Mouse (Mus musculus): ENCODE measurements at regions not wholly inside any gene's neighbourhood (a gene's known extent, or its start where the extent isn't known, plus 50 kb on each side); places are given as distances from the start of the nearest gene placed in this dataset.
"Not testable (repeated sequence)": the region's sequence is repeated elsewhere in the genome, so short reads cannot be mapped to it uniquely, and the experiment has no call there.

GRCm38 (mm10) chr2:53276435-53276834, 84.9 kb downstream of the Arl6ip6 start:
- no peak for DNase-seq (ENCODE audit: low spot score in 2 of 2)

- DNase-seq (ENCODE audit: low spot score in 2 of 2) = no peak
Measured at GRCm38 (mm10) chr2:53301712-53302423, 110.3 kb downstream of the Arl6ip6 start.

- peak; percentile 5 to 26 for DNase-seq (ENCODE audit: low spot score in 2 of 2)
Measured at GRCm38 (mm10) chr2:53330680-53331079, 139.2 kb downstream of the Arl6ip6 start.

- no peak for DNase-seq (ENCODE audit: low spot score in 2 of 2)
Measured at GRCm38 (mm10) chr2:53359026-53359425, 167.5 kb downstream of the Arl6ip6 start.

- DNase-seq (ENCODE audit: low spot score in 2 of 2) = peak; percentile 42 to 54
Measured at GRCm38 (mm10) chr2:53382348-53382747, 190.8 kb downstream of the Arl6ip6 start.

GRCm38 (mm10) chr2:53384545-53385176, 193.1 kb downstream of the Arl6ip6 start:
- no peak for DNase-seq (ENCODE audit: low spot score in 2 of 2)

GRCm38 (mm10) chr2:53388652-53389051, 197.1 kb downstream of the Arl6ip6 start:
- DNase-seq (ENCODE audit: low spot score in 2 of 2) = no peak

GRCm38 (mm10) chr2:53414471-53414870, 222.9 kb downstream of the Arl6ip6 start:
- DNase-seq (ENCODE audit: low spot score in 2 of 2) = no peak

GRCm38 (mm10) chr2:53437046-53437815, 245.7 kb downstream of the Arl6ip6 start:
- DNase-seq (ENCODE audit: low spot score in 2 of 2) = peak; percentile 71 to 74

GRCm38 (mm10) chr2:53440301-53440700, 248.8 kb downstream of the Arl6ip6 start:
- DNase-seq (ENCODE audit: low spot score in 2 of 2) = not testable (repeated sequence)

GRCm38 (mm10) chr2:53460265-53460664, 268.7 kb downstream of the Arl6ip6 start:
- DNase-seq (ENCODE audit: low spot score in 2 of 2) = no peak

- no peak for DNase-seq (ENCODE audit: low spot score in 2 of 2)
Measured at GRCm38 (mm10) chr2:53474455-53474854, 282.9 kb downstream of the Arl6ip6 start.

- DNase-seq (ENCODE audit: low spot score in 2 of 2) = not testable (repeated sequence)
Measured at GRCm38 (mm10) chr2:53479051-53479450, 287.5 kb downstream of the Arl6ip6 start.

GRCm38 (mm10) chr2:53488301-53488700, 296.8 kb downstream of the Arl6ip6 start:
- no peak for DNase-seq (ENCODE audit: low spot score in 2 of 2)

GRCm38 (mm10) chr2:53490805-53491585, 299.5 kb downstream of the Arl6ip6 start:
- DNase-seq (ENCODE audit: low spot score in 2 of 2) = no peak

- DNase-seq (ENCODE audit: low spot score in 2 of 2) = no peak
Measured at GRCm38 (mm10) chr2:53492788-53493187, 301.3 kb downstream of the Arl6ip6 start.

GRCm38 (mm10) chr2:53501657-53502274, 310.2 kb downstream of the Arl6ip6 start:
- DNase-seq (ENCODE audit: low spot score in 2 of 2) = peak; percentile 5 to 7

- no peak for DNase-seq (ENCODE audit: low spot score in 2 of 2)
Measured at GRCm38 (mm10) chr2:53502275-53502667, 310.7 kb downstream of the Arl6ip6 start.

- no peak for DNase-seq (ENCODE audit: low spot score in 2 of 2)
Measured at GRCm38 (mm10) chr2:53542097-53542496, 350.6 kb downstream of the Arl6ip6 start.

GRCm38 (mm10) chr2:53574007-53574406, 382.5 kb downstream of the Arl6ip6 start:
- no peak for DNase-seq (ENCODE audit: low spot score in 2 of 2)

- DNase-seq (ENCODE audit: low spot score in 2 of 2) = no peak
Measured at GRCm38 (mm10) chr2:53605829-53606228, 414.3 kb downstream of the Arl6ip6 start.

Data from layer of hippocampus, adult 8-10 months (tissue).